Mouse (Mus musculus) heart, adult 2 months (tissue): ENCODE measurements around the gene Cers2. TPM values are rescaled to one million over a fixed set of nuclear protein-coding genes. Genes with fewer than 3 reads are reported as not detected.
A peak's percentile ranks its signal among the peaks of the same experiment; 100 is the strongest.

Source experiments
- DNase-seq, 2 experiments: peaks; one replicate each; pipeline ENCODE4 v3.0.0; 2021
- H3K27ac ChIP-seq: fragments of 200-600 bp; 2 replicates; pipeline ENCODE4 v1.8.1; 2022
- H3K27me3 ChIP-seq: fragments of 200-500 bp; 2 replicates; pipeline ENCODE4 v1.6.1; 2012; ENCODE audit warnings: mild to moderate bottlenecking, low read length, inconsistent platforms, mixed read lengths; ENCODE audit not compliant: control insufficient read depth, insufficient read depth
- H3K36me3 ChIP-seq: fragments of 200-500 bp; 2 replicates; pipeline ENCODE4 v1.6.1; 2012; ENCODE audit warnings: low read length, inconsistent platforms; ENCODE audit not compliant: control insufficient read depth, insufficient read depth
- H3K4me1 ChIP-seq: fragments of 200-500 bp; 2 replicates; pipeline ENCODE4 v1.6.1; 2011; ENCODE audit warnings: low read length; ENCODE audit not compliant: control insufficient read depth, insufficient read depth
- H3K4me3 ChIP-seq: fragments of 200-600 bp; 2 replicates; pipeline ENCODE4 v1.8.1; 2022
- H3K79me2 ChIP-seq: fragments of 200-500 bp; replicated peaks from 2 replicates; pipeline ENCODE4 v1.6.1; 2012; ENCODE audit warnings: mild to moderate bottlenecking, inconsistent platforms, low read length, moderate library complexity, mixed read lengths; ENCODE audit not compliant: control insufficient read depth, insufficient read depth
- H3K9ac ChIP-seq: fragments of 200-500 bp; 2 replicates; pipeline ENCODE4 v1.6.1; 2012; ENCODE audit warnings: low read depth, mild to moderate bottlenecking, control low read depth, inconsistent platforms, low read length, mixed read lengths
- CTCF ChIP-seq: fragments of 200-600 bp; IDR thresholded peaks from 2 replicates; pipeline ENCODE4 v1.8.1; 2022; ENCODE audit warnings: antibody characterized with exemption, mild to moderate bottlenecking, moderate library complexity
- EP300 ChIP-seq: fragments of 200-500 bp; IDR thresholded peaks from 2 replicates; pipeline ENCODE4 v1.6.1; 2011; ENCODE audit warnings: low read depth, low read length, control low read depth; ENCODE audit not compliant: insufficient read depth
- POLR2A ChIP-seq: fragments of 200-500 bp; IDR thresholded peaks from 2 replicates; pipeline ENCODE4 v1.6.1; 2011; ENCODE audit warnings: mild to moderate bottlenecking, low read depth, low read length, control low read depth; ENCODE audit not compliant: insufficient read depth
- WGBS: fragments of 180-500 bp; shearing (Covaris S2); methylation state at CpG from one replicate; pipeline ENCODE4 v1.1.7; 2018; 5-methylcytosine and 5-hydroxymethylcytosine counted together
- intact Hi-C: fragments of 180-260 bp; cut with DNase I; formaldehyde crosslinking; loops from one replicate; pipeline ENCODE4 v1.15.1; 2025
- polyA plus RNA-seq: library from polyadenylated mRNA; depleted of rRNA; stranded (reverse); fragments of >200 nt; gene quantifications from 2 replicates; pipeline ENCODE4 v1.2.3, GENCODE M21; 2012
- total RNA-seq, 2 experiments: library from RNA; stranded (reverse); gene quantifications; 2 replicates each; pipeline ENCODE4 v1.2.3; 2021

Cers2 gene
- total and polyA plus RNA-seq, 3 experiments: 35.3 to 69.1 (median 39.3) TPM

DNA sequence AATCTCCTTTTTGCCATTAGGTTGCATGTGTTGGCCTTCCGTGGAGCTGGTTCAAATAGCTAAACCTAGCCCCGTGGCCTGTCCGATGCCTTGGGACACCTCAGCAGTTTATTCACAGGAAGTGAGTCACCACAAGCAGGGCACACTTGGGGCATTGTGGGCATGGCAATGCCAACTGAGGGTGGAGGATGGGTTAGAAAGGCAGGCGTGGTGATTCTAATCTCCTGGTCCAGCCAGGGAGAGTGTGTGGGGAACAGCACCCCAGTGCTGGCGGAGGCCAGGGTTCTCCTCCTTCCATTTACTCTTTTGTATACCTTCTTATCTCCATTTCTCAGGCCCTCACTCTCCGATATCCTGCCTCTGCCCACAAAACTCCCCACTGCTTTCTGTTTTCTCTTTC, 2.0 kb upstream of the Cers2 start:
- peak in 1 of 2 experiments; percentile 46 for DNase-seq
- no peaks in the 10 kb centered on the region for H3K27me3 ChIP-seq
- TF ChIP-seq CTCF: no peak
- no peak for TF ChIP-seq POLR2A
- no peak for TF ChIP-seq EP300
- H3K4me1 ChIP-seq: peaks cover 6% of the 10 kb centered on the region
- H3K4me3 ChIP-seq: no peak overlapping the region
- no peak overlapping the region for H3K9ac ChIP-seq
- no peak overlapping the region for H3K27ac ChIP-seq
- H3K79me2 ChIP-seq: no peaks in the 10 kb centered on the region
- peaks cover 4% of the 10 kb centered on the region; the same call in 1 of the 2 replicates for H3K36me3 ChIP-seq
- intact Hi-C loops: loop anchor here (5.0 kb wide), 1 partner anchor 80 kb away; no protein-coding TSS in a partner anchor
- WGBS: 52% methylated on average over 6 of the region's 6 CpGs

DNA sequence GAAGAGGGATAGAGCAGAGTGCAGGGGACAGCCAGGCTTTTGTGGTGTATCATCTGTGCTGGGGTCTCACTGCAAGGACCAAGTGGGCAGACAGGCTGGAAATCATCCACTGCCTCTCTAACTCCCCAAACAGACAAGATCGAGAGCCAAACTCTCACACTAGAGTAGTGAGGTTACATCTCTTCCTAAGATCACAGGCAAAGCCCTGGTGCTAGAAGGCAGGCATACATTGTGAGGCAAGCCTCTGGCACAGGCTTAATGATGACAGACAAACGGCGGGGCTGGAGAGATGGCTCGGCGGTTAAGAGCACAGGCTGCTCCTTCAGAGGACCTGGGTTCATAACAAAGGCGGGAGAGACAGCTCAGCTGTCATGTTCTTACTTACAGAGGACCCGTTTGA, 1.1 kb upstream of the Cers2 start:
- Histone ChIP-seq H3K27ac (no peak overlapping the region), H3K36me3 (peaks cover 8% of the 10 kb centered on the region; the same call in 1 of the 2 replicates), H3K4me3 (no peak overlapping the region), H3K9ac (no peak overlapping the region), H3K79me2 (no peaks in the 10 kb centered on the region), H3K27me3 (no peaks in the 10 kb centered on the region), H3K4me1 (peaks cover 8% of the 10 kb centered on the region)
- DNase-seq: no peak
- intact Hi-C loops: loop anchor here (5.0 kb wide), 1 partner anchor 79 kb away; no protein-coding TSS in a partner anchor
- WGBS: 72% methylated on average over 7 of the region's 7 CpGs
- TF ChIP-seq CTCF (no peak), POLR2A (no peak), EP300 (no peak)

DNA sequence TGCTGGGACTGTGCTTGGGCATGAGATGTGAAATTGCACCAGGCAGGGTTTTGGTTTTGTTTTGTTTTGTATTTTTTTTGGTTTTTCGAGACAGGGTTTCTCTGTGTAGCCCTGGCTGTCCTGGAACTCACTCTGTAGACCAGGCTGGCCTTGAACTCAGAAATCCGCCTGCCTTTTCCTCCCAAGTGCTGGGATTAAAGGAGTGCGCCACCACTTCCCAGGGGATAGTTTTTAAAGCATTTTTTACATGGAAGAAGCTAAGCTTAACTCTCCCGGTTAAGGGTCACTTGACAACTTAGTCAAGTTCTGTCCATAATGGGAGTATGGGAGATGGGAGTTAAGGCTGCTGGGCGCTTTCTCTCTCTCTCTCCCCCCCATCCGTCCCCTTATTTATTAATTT, 516 bp upstream of the Cers2 start:
- Histone ChIP-seq H3K36me3 (peaks cover 8% of the 10 kb centered on the region; the same call in 1 of the 2 replicates), H3K4me3 (no peak overlapping the region), H3K79me2 (no peaks in the 10 kb centered on the region), H3K27me3 (no peaks in the 10 kb centered on the region), H3K9ac (no peak overlapping the region), H3K27ac (no peak overlapping the region), H3K4me1 (peaks cover 11% of the 10 kb centered on the region)
- 83% methylated on average over 6 of the region's 6 CpGs for WGBS
- no peak for DNase-seq
- TF ChIP-seq CTCF (no peak), POLR2A (no peak), EP300 (no peak)
- intact Hi-C loops: loop anchor here (2.0 to 5.0 kb wide), 4 partner anchors 31 to 119 kb away; partner anchors contain the start of genes Prune1 and Setdb1

DNA sequence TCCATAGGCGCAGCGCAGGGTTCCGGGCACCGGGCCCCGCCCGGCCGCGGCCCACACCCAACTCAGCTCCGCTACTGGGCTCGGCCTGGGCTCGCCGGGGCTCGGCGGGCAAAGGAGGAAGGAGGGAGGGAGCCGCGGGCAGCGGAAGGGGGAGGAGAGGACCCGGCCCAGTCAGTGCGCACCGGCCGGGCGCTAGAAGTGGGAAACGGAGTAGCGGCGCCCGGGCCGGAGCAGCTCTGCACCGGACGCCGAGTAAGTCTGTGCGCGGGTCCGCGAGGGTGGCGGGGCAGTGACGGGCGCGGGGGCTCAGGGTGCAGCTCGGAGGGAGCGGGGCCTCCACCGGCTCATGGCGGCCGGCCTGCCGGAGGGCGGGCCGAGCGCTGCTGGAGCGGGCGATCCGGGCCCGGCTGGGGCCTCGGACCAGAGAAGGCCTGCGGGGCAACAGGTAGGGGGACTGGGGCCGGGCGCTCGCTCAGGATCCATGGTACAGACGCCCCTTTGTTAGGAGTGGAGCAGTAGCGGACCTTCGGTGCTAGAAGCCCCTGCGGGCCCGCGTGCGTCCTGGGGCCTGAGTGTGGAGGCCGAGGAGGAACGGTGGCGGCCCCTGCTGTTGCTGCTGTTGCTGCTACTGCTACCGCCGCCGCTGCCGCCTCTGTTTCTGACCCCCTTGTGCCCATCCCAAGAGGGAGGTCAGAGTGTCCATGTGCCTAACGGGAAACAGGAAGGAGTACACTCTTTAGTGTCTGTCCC, 678 bp downstream of the Cers2 start:
- intact Hi-C loops: loop anchor here (2.0 kb wide), 3 partner anchors 32 to 118 kb away; partner anchors contain the start of genes Prune1 and Setdb1
- peak; percentile 40; the same call in 1 of the 2 replicates for TF ChIP-seq POLR2A
- 0 out of 2 replicates have a peak, but pooled peaks have one; percentile 33 for TF ChIP-seq EP300
- peak; percentile 53 for TF ChIP-seq CTCF
- Histone ChIP-seq H3K27ac (peak overlapping the region; percentile 85), H3K4me3 (peak overlapping the region; percentile 93), H3K4me1 (peaks cover 14% of the 10 kb centered on the region), H3K79me2 (no peaks in the 10 kb centered on the region), H3K9ac (peak overlapping the region; percentile 100), H3K27me3 (no peaks in the 10 kb centered on the region), H3K36me3 (peaks cover 8% of the 10 kb centered on the region; the same call in 1 of the 2 replicates)
- peak; percentile 95 for DNase-seq
- under 1% methylated on average over 63 of the region's 71 CpGs for WGBS

DNA sequence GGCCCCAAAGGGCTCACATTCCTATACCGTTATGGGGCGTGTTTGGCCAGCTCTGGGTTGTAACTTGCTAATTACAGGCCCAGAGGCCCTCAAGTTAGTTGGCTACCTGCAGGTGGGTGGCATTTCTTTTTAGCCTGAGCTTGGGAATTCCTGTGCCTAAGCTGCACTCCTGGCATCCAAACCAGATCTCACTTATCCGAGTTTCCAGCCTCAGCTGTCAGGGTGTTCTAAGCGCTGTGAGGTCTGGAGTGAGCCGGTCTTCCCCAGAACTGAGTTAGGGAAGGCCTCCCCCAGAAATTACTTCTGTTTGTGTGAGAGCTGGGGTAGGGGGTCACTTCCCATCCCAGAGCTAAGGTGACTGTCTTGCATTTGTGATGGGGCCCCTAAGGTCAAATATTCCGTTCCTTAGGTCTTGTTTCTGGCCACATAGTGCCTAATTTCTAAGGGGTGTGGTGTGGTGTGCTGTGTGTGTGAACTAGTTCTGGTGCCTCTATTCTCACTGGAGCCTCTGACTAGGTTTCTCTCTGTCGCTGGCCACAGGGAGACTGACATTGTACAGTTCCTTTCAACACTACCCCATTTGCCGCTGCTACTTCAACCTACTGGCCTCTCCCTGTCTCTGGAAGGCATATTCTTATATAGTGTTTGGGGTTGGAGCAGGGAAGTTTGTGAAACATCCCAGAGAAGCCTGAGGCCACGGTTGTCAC, 1.4 kb downstream of the Cers2 start:
- intact Hi-C loops: loop anchor here (2.0 kb wide), 3 partner anchors 33 to 117 kb away; partner anchors contain the start of genes Prune1 and Setdb1
- Histone ChIP-seq H3K4me1 (peaks cover 14% of the 10 kb centered on the region), H3K4me3 (peak overlapping the region; percentile 93), H3K27me3 (no peaks in the 10 kb centered on the region), H3K36me3 (peaks cover 8% of the 10 kb centered on the region; the same call in 1 of the 2 replicates), H3K27ac (peak overlapping the region; percentile 85), H3K79me2 (no peaks in the 10 kb centered on the region), H3K9ac (peak overlapping the region; percentile 100)
- no peak for TF ChIP-seq POLR2A
- no peak for TF ChIP-seq EP300
- no peak for TF ChIP-seq CTCF
- 6% methylated on average over 9 of the region's 9 CpGs for WGBS
- no peak for DNase-seq
